Mouse (Mus musculus): ENCODE data around the gene Ehf. TPM values are rescaled to one million over a fixed set of nuclear protein-coding genes. Genes with fewer than 3 reads are reported as not detected.

The Ehf gene
- polyA plus RNA-seq, 1 experiment from 2014 or later, result 0.08 TPM

DNA sequence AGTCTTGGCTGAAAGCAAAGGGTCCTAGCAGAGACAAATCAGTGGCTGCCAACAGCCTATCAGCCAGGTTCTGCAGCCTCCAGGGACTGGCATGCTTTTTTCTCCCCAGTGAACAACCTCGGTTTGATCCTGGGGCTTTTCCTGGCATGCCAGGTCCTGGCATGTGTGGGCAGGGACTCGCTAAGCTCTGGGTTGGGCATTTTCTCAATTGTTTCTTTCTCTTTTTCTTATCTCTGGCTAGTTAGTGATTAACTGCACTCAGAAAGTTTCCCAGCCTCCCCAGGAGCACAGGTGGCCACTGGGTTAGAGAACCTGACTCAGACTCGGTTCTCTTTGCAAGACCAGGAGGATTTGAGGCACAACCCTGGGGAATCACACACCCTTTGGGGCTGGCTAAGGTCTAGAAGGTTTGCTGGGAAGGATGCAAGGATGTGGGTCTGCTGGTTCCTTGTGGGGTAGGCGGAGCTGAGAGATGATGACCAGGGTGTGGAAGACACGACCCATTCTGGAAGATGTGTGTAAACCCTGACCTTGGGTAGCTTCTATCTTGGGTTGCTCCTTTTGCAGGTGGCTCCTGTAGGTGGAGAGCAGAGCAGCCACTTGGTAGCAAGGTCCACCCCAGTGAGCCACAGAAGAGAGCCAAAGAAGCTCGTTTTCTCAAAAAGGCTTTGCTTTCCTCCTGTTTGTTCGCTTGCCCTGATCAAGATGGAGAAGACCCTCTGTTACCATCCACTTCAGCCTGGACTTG lies 22.4 kb upstream of the Ehf start:
- no peak for ATAC-seq (ENCODE audit: low read depth)
- Histone ChIP-seq H3K4me3 (replicated peaks) (no peak overlapping the region), H3K9me3 (replicated peaks) (no peaks in the 10 kb centered on the region), H3K36me3 (no peaks in the 10 kb centered on the region), H3K9ac (no peak overlapping the region), H3K27me3 (no peaks in the 10 kb centered on the region), H3K4me1 (replicated peaks) (peaks cover 69% of the 10 kb centered on the region), H3K4me2 (no peak overlapping the region), H3K27ac (no peak overlapping the region)
- WGBS (ENCODE audit: insufficient replicate concordance), result 48% methylated on average over 7 of the region's 7 CpGs
- DNase-seq, result no peak

GRCm38 (mm10) chr2:103324320-103324719 lies 21.2 kb upstream of the Ehf start:
- H3K4me2 ChIP-seq, result no peak overlapping the region
- H3K9ac ChIP-seq, result no peak overlapping the region
- H3K9me3 ChIP-seq (replicated peaks), result no peaks in the 10 kb centered on the region
- no peak overlapping the region for H3K4me3 ChIP-seq (replicated peaks)
- ATAC-seq (ENCODE audit: low read depth), result peak; percentile 47
- peaks cover 75% of the 10 kb centered on the region for H3K4me1 ChIP-seq (replicated peaks)
- DNase-seq, result no peak
- WGBS (ENCODE audit: insufficient replicate concordance), result 50% methylated on average over 2 of the region's 2 CpGs
- H3K27me3 ChIP-seq, result no peaks in the 10 kb centered on the region
- H3K36me3 ChIP-seq, result no peaks in the 10 kb centered on the region
- no peak overlapping the region for H3K27ac ChIP-seq

DNA sequence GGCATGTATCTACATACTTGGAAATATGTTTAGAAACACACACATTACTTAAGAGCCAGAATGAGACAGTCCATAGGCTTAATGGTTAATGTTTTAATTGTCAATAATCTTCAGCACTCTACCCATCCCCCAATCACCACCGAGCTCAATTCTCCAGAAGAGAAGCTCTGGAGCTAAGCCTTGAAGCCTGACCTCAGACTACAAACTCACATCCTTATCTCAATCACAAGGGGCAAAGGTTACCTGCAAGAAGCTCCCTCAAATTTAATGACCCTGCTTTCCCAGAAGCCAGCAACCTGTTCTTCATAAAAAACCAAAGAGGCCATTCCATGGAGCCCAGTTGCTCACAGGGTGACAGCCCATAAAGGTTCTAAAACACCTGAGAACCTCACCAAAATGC lies 19.1 kb upstream of the Ehf start:
- ATAC-seq (ENCODE audit: low read depth), result no peak
- peaks cover 62% of the 10 kb centered on the region for H3K4me1 ChIP-seq (replicated peaks)

GRCm38 (mm10) chr2:103321638-103322037 lies 18.6 kb upstream of the Ehf start:
- DNase-seq (peak; percentile 48), ATAC-seq (ENCODE audit: low read depth) (peak; percentile 87)

More for the DNA sequence above, 19.1 kb upstream of the Ehf start:
- Histone ChIP-seq H3K4me3 (replicated peaks) (no peak overlapping the region), H3K27ac (peak overlapping the region; percentile 66), H3K9ac (no peak overlapping the region), H3K4me2 (no peak overlapping the region), H3K27me3 (no peaks in the 10 kb centered on the region), H3K36me3 (no peaks in the 10 kb centered on the region), H3K9me3 (replicated peaks) (no peaks in the 10 kb centered on the region)
- 38% methylated on average over 1 of the region's 1 CpGs for WGBS (ENCODE audit: insufficient replicate concordance)
- DNase-seq, result no peak

DNA sequence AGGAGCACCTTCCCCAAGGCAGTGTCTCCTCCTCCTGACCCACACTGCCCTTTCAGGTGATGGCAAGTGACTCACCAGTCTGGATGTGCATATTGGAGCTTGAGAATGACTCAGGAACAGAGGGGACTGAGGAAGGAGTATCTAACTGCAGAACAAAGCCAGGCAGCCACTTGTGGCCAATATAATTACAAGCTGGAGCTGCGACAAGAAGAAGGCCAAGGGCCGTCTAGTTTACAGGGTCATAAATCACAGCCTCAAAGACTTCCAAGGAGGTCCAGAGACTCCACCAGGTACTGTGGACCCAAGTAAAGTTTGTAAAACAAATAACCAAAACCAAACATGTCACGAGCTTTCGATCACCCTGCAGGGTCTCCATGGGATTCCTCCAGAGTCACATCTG lies 10.9 kb upstream of the Ehf start:
- no peaks in the 10 kb centered on the region for H3K36me3 ChIP-seq
- no peaks in the 10 kb centered on the region for H3K9me3 ChIP-seq (replicated peaks)
- no peaks in the 10 kb centered on the region for H3K4me1 ChIP-seq (replicated peaks)
- H3K27me3 ChIP-seq, result peaks cover 10% of the 10 kb centered on the region; the same call in 1 of the 2 replicates
- 53% methylated on average over 4 of the region's 4 CpGs for WGBS (ENCODE audit: insufficient replicate concordance)
- H3K27ac ChIP-seq, result no peak overlapping the region
- no peak for ATAC-seq (ENCODE audit: low read depth)
- H3K4me3 ChIP-seq (replicated peaks), result no peak overlapping the region
- no peak for DNase-seq
- H3K4me2 ChIP-seq, result no peak overlapping the region
- H3K9ac ChIP-seq, result no peak overlapping the region

More at GRCm38 (mm10) chr2:103321638-103322037, 18.6 kb upstream of the Ehf start:
- H3K9me3 ChIP-seq (replicated peaks), result no peaks in the 10 kb centered on the region
- H3K4me1 ChIP-seq (replicated peaks), result peaks cover 58% of the 10 kb centered on the region
- no peak overlapping the region for H3K4me2 ChIP-seq
- H3K27me3 ChIP-seq, result no peaks in the 10 kb centered on the region
- H3K9ac ChIP-seq, result no peak overlapping the region
- peak overlapping the region; percentile 66 for H3K27ac ChIP-seq
- WGBS (ENCODE audit: insufficient replicate concordance), result 21% methylated on average over 4 of the region's 4 CpGs
- H3K36me3 ChIP-seq, result no peaks in the 10 kb centered on the region
- no peak overlapping the region for H3K4me3 ChIP-seq (replicated peaks)

GRCm38 (mm10) chr2:103312640-103313039 lies 9.6 kb upstream of the Ehf start:
- Histone ChIP-seq H3K36me3 (no peaks in the 10 kb centered on the region), H3K9me3 (replicated peaks) (no peaks in the 10 kb centered on the region), H3K27ac (no peak overlapping the region), H3K4me1 (replicated peaks) (no peaks in the 10 kb centered on the region), H3K4me2 (no peak overlapping the region), H3K9ac (no peak overlapping the region), H3K4me3 (replicated peaks) (no peak overlapping the region), H3K27me3 (peaks cover 10% of the 10 kb centered on the region; the same call in 1 of the 2 replicates)
- DNase-seq, result no peak
- no peak for ATAC-seq (ENCODE audit: low read depth)
- 32% methylated on average over 4 of the region's 4 CpGs for WGBS (ENCODE audit: insufficient replicate concordance)

DNA sequence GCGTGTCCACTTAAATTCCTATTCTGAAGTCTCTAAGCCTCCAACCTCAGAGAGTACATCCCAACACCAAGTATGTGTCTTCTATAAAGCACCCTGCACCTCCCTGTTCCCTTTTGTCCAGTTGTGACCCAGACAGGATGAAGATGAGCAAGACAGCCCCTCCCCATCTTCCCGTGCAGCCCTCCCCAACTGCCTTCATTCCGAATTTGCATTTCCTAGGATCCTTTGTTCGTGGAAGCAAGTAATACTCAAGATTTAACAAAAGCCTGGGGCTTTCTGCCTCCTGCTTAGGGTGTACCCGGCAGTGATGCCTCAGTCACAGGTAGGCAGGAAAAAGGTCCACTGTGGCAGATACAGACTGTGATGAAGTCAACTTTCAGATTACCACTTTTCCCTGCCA lies 7.6 kb upstream of the Ehf start:
- no peaks in the 10 kb centered on the region for H3K36me3 ChIP-seq
- H3K4me2 ChIP-seq, result no peak overlapping the region
- DNase-seq (no peak), ATAC-seq (ENCODE audit: low read depth) (no peak)
- no peak overlapping the region for H3K9ac ChIP-seq
- peaks cover 4% of the 10 kb centered on the region for H3K4me1 ChIP-seq (replicated peaks)
- no peak overlapping the region for H3K4me3 ChIP-seq (replicated peaks)
- H3K9me3 ChIP-seq (replicated peaks), result no peaks in the 10 kb centered on the region
- WGBS (ENCODE audit: insufficient replicate concordance), result 42% methylated on average over 5 of the region's 5 CpGs
- peaks cover 10% of the 10 kb centered on the region; the same call in 1 of the 2 replicates for H3K27me3 ChIP-seq
- H3K27ac ChIP-seq, result no peak overlapping the region

GRCm38 (mm10) chr2:103306686-103307085 lies 3.6 kb upstream of the Ehf start:
- WGBS (ENCODE audit: insufficient replicate concordance), result 36% methylated on average over 6 of the region's 6 CpGs
- Histone ChIP-seq H3K36me3 (no peaks in the 10 kb centered on the region), H3K9ac (no peak overlapping the region), H3K9me3 (replicated peaks) (no peaks in the 10 kb centered on the region), H3K4me3 (replicated peaks) (no peak overlapping the region), H3K4me2 (no peak overlapping the region), H3K4me1 (replicated peaks) (peaks cover 33% of the 10 kb centered on the region), H3K27me3 (0 out of 2 replicates have a peak, but pooled peaks cover 7% of the 10 kb centered on the region), H3K27ac (no peak overlapping the region)
- DNase-seq, result no peak
- ATAC-seq (ENCODE audit: low read depth), result no peak; the same call in 1 of the 2 replicates

GRCm38 (mm10) chr2:103302669-103303068 lies 409 bp downstream of the Ehf start:
- peak; percentile 43 for DNase-seq
- peaks cover 66% of the 10 kb centered on the region for H3K4me1 ChIP-seq (replicated peaks)
- no peaks in the 10 kb centered on the region for H3K9me3 ChIP-seq (replicated peaks)
- H3K4me2 ChIP-seq, result peak overlapping the region; percentile 33
- no peak overlapping the region for H3K27ac ChIP-seq
- no peaks in the 10 kb centered on the region for H3K36me3 ChIP-seq
- H3K27me3 ChIP-seq, result no peaks in the 10 kb centered on the region
- no peak overlapping the region for H3K4me3 ChIP-seq (replicated peaks)
- peak; percentile 72 for ATAC-seq (ENCODE audit: low read depth)
- 36% methylated on average over 6 of the region's 6 CpGs for WGBS (ENCODE audit: insufficient replicate concordance)
- H3K9ac ChIP-seq, result no peak overlapping the region

GRCm38 (mm10) chr2:103298711-103299463 lies 4.2 kb downstream of the Ehf start:
- peak; percentile 34 for DNase-seq
- Histone ChIP-seq H3K27ac (peak overlapping the region; percentile 68), H3K9ac (no peak overlapping the region; the same call in 1 of the 2 replicates), H3K4me1 (replicated peaks) (peaks cover 58% of the 10 kb centered on the region), H3K36me3 (no peaks in the 10 kb centered on the region), H3K4me3 (replicated peaks) (no peak overlapping the region), H3K4me2 (peak overlapping the region; percentile 51), H3K27me3 (no peaks in the 10 kb centered on the region), H3K9me3 (replicated peaks) (no peaks in the 10 kb centered on the region)
- ATAC-seq (ENCODE audit: low read depth), result peak; percentile 84
- WGBS (ENCODE audit: insufficient replicate concordance), result 18% methylated on average over 13 of the region's 13 CpGs

DNA sequence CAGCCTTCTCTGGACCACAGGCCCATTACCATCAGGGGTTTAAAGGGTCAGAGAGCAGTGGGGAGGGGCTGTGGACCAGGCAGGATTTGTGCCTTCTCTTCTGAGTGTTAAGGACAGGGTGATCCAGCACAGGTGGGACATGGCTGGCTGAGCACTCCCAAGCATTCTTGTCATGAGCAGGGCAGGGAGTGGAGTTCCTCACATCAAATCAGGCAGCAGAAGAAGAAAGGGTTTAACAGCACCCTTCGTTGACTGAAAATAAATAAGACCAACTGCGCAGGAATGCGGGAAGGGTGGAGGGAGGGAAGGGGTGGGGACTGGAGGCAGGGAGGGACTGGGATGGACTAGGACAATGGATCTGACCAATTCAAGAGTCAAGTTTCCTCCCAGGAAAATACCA lies 8.6 kb downstream of the Ehf start:
- Histone ChIP-seq H3K36me3 (no peaks in the 10 kb centered on the region), H3K27ac (no peak overlapping the region), H3K27me3 (no peaks in the 10 kb centered on the region), H3K9ac (no peak overlapping the region), H3K9me3 (replicated peaks) (no peaks in the 10 kb centered on the region), H3K4me3 (replicated peaks) (no peak overlapping the region), H3K4me1 (replicated peaks) (peaks cover 24% of the 10 kb centered on the region), H3K4me2 (no peak overlapping the region)
- DNase-seq (no peak), ATAC-seq (ENCODE audit: low read depth) (no peak)
- 35% methylated on average over 3 of the region's 3 CpGs for WGBS (ENCODE audit: insufficient replicate concordance)
